Mouse (Mus musculus): ENCODE measurements around the gene 2010111I01Rik.
A peak's percentile ranks its signal among the peaks of the same experiment; 100 is the strongest.

2010111I01Rik gene

DNA sequence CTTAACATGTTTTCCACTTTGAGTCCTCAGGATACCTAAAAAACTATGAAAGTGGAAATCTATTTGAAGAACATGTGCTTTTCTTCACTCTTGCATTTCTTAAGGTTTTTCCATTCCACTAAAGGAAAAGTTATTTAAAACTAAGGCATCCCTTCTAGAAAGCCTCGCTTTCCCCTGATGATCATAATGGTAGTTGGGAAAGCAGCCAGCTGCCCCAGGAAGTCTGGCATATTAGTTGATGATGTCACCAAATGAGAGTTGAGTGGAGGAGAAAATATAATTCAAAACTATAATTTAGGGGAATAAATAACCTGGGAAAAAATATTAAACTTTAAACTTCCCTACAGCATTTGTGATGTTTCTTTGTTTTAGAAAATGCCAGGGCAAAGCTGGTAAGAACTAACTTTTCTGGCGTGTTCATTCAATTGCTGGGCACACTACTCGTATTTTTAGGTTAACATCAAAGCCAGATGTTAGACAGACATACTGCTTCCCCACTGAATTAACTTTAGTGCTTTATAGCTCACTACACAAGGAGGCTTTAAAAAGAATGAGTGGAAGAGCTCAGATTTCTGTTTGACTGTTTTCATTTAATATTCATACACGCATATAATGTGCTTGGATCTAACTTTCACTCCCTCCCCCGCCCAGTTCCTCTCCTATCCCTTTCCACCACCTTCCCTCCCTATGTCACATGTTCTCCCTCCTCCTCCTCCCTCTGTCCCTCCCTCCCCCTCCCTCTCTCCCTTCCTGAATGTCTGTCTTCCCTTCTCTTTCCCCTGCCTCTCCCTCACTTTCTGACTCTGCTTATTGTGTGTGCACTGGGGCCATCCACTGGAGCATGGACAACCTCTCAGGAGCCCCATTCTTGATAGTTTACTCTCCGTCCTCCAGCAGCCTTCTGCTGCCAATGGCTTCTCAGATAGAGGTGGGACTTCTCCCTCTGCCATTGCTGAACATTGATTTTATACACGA lies 58.8 kb downstream of the 2010111I01Rik start:
- no peak for DNase-seq (ENCODE audit: low spot score)

DNA sequence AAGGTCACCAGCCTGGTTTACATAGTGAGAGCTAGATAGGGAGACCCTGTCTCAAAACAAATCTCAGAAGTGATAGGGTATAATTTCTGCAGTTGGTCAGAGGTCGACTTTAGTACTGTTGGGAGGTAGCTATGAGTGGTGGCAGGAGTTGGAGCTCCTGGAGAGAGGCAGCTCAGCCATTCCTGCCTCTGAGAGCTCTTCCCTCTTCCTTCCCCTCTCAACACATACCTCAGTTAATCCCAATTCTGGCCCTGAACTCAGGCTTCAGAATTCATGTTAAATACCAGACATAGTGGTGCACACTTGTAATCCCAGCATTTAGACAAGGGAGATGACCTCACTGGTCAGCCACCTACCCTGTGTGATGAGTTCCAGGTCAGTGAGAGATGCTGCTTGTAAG lies 65.3 kb downstream of the 2010111I01Rik start:
- DNase-seq (ENCODE audit: low spot score): no peak

DNA sequence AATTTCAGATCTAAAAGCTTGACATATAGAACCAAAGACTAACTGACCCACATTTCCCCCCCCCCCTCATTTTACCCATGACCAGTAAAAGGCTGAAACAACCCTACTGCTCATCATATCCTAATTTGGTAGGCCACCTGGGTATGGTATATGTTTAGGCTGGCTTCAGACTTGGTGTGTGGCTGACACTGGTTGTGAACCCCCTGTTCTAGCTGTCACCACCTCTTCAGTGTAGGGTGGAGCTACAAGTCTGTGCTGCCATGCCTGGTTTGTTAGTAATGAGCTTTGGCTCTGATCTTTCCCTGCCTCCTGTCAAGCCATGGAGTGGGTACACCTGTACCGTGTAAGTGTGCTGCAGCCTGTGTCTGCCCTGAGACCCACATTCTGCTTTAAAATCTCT lies 66.6 kb downstream of the 2010111I01Rik start:
- no peak for DNase-seq (ENCODE audit: low spot score)

DNA sequence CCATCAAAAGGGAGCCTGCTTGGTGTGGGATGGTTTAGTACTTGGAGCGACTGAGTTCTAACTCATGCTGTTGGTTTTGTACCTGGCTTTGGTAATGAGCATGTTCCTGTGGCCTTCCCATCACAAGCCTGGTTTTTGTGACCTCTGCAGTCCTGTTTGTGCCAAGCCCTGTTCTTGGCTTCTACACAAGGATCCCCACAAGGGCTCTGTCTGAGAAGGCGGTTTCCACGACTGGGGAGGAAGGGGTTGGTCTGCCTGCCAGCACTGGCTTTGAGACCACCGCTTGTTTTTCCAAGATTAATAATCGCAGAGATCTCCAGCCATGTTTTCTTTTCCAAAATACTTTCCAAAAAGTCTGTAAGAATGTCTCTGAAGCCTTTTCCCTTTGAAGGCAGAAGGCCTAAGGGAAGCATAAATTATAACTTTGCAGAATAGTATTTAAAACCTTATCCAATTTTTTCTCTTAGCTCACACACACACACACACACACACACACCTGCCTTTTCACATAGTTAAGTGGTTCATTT lies 67.7 kb downstream of the 2010111I01Rik start:
- DNase-seq (ENCODE audit: low spot score): no peak

DNA sequence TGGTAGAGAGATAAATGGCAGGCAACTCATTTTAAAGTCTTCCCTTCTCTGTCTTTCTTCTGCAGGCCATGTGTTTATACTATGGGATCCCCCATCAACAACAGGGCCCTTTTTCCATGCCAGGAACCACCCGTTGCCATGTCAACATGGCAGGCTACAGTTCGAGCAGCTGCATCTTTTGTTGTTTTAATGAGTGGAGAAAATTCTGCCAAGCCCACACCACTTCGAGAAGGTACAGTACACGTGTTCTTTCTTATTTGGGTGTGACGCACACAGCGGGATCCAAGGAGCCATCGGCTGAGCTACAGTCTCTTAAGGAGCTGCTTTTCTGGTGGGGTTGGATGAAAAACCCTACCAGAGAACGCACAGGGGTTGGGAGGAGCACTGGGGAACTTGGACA lies 68.3 kb downstream of the 2010111I01Rik start:
- DNase-seq (ENCODE audit: low spot score): peak; percentile 27

DNA sequence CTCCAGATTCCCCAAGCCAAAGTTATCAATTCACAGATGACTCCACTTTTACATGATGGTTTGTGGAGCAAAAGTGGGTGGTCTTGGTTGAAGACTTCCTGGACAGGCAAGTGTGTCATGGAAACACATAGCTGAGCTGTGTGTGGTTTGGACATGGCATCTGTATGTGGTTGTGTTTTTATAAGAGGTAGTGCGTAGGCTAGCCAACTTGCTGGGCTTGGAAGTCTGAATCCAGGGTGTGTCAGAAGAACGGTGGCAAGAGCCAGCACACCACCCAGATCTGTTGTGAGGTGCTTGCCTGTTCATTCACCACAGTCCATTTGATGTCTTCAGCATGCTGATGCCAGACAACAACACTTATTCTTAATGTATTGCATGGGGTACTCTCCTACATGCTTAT lies 68.7 kb downstream of the 2010111I01Rik start:
- DNase-seq (ENCODE audit: low spot score): no peak

DNA sequence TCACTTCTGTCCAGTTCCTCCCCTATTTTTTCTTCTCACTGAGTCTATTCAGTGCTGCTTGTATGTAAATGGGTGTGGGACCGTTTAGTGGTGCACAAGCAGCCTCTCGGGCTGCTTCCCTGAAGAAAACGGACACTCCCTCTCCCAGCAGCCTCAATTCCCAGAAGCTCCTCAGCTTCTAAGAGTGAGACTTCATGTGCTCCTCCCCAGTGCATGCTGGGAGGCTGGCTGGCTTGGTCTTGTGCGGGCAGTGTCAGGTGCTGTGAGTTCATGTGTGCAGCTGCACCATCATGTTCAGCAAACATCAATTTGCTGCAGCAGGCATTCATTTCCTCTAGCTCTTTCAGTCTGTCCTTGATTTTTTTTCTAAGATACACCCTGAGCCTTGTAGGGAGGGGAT lies 70.0 kb downstream of the 2010111I01Rik start:
- DNase-seq (ENCODE audit: low spot score): no peak

DNA sequence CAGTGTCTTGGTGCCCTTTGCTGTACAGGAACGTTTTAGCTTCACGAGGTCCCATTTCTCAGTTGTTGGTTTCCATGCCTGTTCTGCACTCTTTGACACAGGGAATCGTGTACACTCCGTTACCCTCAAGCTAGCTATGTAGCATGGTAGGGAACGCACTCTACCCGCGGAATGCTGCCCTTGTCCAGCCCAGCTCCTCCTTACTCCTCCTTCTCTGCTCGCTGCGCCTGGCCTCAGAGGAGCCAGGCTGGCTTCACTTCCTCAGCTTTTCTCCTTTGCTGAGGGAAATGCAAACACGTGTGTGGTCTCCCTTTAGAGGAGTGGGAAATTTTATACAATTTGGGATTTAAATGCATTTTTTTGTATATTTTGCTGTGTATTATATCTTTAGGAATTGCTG lies 73.2 kb downstream of the 2010111I01Rik start:
- no peak for DNase-seq (ENCODE audit: low spot score)

DNA sequence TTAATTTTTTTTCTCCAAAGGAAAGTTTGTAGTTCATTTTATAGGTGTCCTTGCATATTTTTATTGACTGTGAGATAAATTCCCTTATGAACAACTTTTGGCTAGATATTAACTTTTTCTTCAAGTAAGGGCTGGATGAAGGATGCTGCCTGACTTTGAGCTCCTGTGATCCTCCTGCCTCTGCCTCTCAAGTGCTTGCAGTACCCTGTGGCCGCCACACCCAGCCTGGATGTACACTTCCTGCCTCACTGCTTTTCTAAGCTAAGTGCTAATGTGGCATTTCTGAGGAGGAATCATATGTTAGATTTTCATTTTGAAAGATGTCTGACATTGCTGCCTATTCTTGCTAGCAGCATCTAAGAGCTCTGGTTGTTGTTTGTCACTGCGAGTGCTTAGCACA lies 73.7 kb downstream of the 2010111I01Rik start:
- no peak for DNase-seq (ENCODE audit: low spot score)

DNA sequence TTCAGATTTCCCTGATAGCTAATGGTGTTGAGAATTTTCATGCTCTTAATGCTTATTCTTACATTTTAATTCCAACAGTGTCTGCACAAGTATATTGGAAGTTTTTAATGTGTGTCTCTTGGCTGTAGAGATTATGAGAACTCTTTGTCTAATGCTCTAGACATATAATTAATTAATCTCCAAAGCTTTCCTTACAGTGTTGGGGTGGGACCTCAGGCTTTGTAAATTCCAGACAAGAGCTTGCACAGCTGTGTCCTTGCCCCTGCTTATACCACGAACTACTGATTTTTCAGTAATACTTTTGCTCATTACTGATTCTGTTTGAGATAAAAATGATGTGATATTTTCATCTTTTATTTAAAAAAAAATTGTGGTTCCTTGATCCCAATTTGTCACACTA lies 74.2 kb downstream of the 2010111I01Rik start:
- no peak for DNase-seq (ENCODE audit: low spot score)

DNA sequence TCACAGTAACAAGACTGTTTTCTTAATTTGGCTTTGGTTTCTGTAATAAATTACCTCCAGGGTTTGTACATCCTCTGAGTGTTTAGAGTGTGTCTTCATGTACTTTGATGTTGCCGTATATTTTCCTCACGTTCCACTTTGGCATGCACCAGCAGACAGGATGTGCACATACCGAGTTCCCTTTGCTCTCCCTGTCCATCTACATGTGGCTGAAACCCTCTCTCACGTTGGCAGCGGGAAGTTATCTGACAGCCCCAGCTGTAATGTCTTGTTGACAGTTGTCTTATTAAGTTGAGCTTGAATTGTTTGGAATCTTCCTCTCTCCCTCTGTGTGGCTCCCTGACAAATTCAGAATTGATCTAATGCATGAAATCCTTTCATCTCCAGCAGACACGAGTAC lies 74.6 kb downstream of the 2010111I01Rik start:
- DNase-seq (ENCODE audit: low spot score): no peak

DNA sequence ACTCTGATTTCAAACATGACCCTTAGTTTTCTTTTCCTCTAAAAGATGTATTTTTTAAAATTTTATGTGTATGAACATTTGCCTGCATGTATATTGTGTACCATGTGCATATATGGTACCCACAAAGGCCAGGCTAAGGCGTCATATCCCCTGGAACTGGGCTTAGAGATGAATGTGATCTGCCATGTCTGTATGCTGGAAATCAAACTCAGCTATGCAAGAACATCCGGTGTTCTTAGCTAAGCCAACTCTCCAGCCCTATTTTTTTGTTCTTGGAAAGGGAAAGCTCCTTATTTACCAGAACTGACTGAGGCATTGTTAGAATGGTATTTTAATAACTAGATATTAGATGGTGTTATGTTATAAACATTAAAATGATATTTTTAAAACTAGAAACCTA lies 75.2 kb downstream of the 2010111I01Rik start:
- no peak for DNase-seq (ENCODE audit: low spot score)

DNA sequence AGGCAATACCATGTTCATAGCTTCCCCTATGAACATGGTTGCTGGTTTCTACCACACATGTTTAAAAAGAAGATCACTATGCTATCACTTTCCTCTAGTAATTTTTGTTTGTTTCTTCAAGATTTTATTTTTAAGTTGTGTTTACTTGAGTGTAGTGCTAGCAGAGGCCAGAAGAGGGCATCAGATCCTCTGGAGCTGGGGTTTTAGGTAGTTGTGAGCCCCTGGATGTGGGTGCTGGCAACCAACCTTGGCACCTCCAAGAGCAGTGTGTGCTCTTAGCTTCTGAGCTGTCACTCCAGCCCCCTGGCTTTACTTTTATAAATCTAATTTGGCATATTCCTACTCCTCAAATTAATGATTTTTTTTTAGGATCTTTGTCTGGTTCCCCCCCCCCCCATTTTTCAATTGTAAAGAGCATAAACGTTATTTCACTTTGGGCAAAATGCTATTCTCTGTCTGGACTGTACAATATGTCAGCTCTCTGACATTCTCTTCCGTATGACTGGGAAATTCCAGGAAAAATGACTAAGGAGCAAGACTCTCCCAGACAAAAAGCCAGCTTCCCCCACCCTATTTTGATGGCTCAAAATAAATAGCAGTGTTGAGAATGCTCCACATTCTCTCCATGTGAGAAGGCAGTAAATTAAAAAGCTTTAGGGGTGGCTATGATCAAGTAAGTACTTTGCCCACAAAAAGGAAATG lies 81.0 kb downstream of the 2010111I01Rik start:
- no peak for DNase-seq (ENCODE audit: low spot score)

DNA sequence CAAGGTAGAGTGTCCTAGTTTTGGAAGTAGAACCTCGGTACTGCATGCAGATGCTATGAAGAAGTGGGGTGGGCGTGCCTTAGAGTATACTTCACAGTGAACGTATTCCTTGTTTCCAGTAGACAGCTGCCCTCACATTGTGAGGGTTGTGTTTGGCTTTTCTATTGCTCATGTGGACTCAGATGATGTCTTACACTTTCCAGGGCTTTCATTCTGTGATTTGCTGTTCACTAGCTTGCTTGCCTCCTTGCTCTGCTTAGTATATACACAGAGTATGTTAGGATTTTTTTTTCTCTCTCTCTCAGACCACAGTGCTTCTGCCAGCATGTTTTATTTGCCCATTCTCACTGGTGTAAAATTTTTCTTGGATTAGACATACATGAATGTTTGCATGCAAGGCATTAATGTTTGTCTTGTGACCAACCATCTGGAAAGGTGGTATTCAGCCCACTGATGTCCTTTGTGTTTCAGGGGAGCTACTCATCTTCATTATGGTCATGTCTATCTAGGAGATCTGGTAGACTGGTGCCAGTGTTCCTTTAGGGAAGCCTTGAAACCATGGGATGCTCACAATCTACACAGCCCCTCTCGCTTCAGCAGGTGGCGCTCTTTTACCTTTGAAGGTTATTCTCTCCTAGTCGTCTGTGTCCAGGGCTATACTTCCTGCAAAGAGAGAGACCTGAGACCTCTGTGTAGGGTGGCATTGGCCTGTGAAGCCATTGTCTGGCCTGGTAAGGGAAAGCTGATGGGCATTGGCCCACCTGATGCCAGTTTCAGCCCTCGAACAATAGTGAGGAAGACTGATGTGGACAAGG lies 81.7 kb downstream of the 2010111I01Rik start:
- DNase-seq (ENCODE audit: low spot score): peak; percentile 75

DNA sequence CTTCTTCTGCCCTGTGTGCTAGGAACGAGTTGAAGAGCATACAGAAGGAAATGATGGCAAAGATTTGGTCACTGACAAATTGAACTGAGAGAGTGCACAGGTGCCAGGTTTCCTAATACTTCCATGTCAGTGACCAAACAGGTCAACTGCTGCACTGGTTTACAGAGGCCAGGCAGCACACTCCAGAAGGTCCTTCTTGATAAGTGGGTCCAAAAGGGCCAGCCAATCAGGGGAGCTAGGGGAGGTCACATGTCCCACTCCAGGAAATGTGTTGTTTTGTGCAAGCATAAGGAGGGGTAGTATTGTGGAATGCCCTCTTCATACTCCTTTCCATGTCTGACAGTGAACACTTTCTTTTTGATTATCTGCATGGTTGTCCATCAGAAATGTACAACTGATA lies 99.0 kb downstream of the 2010111I01Rik start:
- DNase-seq (ENCODE audit: low spot score): no peak

DNA sequence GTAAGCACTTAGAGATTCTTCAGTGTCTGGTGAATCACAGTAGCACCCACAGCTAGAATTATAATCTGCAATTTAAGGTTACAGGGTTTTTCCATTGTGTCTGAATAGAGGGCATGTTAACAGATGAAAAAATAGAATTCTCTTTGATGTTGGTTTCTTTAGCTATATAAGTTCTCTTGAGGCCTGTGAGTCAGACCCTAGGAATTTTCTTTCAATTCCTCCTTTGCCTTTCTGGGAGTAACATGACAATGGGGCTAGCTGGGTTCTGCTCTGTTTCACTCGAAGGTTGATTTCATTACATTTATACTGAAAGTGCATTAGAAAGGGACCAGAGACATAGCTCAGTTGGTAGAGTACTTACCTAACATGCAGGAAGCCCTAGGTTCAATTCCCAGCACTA lies 101.9 kb downstream of the 2010111I01Rik start:
- no peak for DNase-seq (ENCODE audit: low spot score)

DNA sequence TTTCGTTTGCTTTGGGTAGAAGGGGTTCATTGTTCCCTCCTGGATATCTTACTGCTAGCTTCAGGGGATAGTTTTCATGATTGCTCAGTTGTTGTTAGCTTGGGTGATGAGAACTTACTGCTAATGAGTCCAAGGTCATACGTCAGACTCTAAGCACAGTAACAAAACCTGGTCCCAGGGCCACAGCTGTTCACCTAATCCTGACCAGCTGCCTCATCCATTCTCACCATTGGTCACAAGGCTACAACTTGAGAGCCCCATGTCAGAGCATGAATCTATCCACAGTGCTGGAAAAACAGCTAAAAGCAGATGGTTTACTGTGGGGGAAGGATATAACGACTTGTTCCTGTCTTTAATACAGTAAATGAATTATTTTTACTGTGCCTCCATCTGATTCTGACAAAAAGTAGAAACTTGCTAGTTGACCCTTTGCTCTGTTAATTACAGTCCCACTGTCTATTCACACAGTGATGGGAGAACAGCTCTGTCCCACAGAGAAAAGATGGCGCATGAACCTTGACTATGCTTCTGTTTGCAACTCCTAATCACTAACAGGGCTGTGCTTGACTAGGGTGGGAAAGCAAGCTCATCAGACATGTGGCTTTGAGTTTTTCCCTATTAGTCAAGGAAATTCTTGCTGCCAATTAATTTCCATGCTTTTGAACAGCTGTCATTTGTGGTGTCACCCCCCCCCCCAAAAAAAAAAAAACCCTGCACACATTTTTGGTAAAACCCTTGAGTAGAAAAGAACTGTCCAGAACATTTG lies 103.9 kb downstream of the 2010111I01Rik start:
- no peak for DNase-seq (ENCODE audit: low spot score)

DNA sequence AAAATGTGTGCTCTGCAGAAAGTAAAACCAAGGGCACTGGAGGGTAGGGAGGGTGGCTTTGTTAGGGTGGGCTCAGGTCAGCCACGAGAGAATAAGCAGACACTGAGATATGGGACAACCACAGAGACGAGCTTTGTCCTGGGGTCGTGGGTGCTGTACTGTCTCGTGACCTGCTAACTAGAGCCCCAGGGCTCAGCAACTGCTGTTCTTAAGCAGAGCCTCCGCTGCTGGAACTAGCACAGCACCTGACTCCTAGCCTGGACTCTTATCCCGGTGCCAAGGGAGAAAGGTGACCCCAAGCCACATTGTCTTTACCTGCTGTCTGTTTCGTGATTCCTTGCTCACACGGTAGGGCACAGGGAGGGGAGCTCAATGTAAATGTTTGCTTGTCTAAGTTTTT lies 107.2 kb downstream of the 2010111I01Rik start:
- DNase-seq (ENCODE audit: low spot score): no peak

DNA sequence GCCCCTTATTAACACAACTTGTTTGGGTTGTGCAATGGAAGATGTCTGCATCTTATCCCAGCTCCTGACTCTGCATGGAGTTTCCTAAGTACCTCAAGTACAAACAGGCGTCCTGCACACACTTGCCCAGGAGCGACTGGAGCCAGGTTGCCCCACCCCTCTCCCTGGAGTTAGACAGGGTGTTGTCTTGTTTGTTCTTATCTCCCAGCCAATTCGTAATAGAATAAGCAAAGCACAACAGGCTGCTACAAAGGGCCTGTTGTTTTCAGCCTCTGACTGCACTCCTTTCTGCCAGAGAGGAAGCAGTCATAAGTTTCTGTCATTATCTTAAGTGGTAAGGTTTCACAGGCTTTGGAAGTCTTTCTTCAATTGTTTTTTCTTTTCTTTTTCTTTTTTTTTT lies 107.7 kb downstream of the 2010111I01Rik start:
- DNase-seq (ENCODE audit: low spot score): no peak

DNA sequence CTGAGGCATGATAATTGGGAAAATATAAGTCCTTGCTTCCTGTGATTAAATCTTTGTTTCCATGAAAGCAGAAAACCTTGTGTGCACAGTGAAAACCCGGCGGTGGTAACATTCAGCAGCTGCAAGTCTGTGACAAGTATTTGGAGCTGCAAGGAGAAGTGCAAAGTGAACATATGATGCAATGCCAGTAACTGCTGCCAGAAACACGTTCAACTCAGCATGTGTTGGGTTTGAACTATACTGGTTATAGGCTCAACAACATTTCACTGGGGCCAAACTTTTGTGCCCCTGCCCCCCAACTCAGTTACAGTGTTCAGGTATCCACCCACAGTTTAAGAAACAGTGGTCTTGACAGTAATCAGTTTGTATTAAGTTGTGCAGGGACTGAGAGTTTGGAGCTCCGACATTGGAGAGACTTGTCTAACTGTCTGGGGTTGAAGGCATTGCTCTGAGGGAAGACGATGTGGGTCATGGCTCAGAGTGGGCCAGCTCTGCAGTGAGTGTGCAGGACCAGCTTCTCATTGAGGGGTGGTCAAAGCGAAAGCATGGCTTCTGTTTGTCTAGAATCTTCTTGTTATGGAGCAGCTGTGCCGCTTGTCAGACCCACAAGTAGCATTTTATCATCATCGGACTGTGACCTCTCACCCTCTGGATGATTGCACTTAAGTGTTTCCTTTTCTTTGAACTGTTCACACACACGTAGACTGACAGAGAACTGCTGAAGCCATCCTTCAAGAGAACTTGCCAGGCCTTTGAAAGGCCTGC lies 109.4 kb downstream of the 2010111I01Rik start:
- DNase-seq (ENCODE audit: low spot score): no peak

DNA sequence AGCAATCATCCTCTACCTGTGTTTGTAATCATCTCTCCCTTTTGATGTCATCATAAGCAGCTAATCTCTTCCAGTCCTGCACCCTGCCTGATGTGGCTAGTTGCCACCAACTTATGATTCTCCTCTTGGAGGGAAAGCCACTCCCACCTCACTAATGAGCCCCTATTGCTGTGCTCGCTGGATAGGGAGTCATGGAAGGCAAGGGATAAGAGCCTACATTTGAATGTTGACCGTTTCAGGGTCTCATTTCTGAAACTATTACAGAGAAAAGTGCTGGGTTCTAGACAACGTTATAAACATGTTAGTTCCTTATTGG lies 109.9 kb downstream of the 2010111I01Rik start:
- no peak for DNase-seq (ENCODE audit: low spot score)
